Mouse (Mus musculus): ENCODE measurements around the gene Hopx. TPM values are rescaled to one million over a fixed set of nuclear protein-coding genes. Genes with fewer than 3 reads are reported as not detected.

Gene Hopx
- total RNA-seq, 2 experiments from 2014 or later: 496 to 513 TPM

DNA sequence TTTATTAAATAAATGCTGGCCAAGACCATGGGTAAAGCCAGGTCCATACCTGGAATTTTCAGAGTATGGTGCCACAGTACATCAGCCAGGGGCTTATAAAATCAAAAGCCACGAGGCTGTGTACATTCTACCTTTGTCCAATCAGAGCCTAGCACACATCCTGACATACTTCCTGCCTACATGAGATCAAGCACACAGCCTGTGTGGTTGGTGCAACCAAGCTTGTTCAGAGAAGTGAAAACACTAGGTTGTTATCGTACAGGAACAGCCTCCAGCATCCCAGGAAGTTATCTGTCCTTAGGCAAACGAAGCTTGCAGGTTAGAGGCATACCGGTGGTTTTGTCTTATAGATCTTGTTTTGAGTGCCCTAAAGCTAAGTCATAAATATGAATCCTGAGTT, 19.5 kb upstream of the Hopx start:
- intact Hi-C loops (cut with DNase I): no loop called here
- DNase-seq: no peak

DNA sequence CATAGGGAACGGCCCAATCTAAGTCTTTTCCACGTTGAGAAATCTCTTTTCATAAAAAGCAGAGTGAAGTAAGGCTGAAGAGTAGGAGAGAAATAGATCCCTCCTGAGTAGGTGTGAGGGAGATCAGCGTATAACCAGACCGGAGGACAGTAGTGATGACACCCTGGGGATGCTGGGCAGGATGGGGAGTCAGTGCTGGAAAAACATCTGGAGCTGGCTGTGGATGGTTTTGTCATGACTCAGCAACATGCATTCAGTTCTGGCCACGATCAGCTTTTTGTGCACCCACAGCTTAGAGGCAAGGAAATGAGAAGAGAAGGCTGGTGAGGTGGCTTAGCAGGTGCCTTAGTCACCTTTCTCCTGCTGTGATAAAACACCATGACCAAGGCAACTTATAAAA, 19.0 kb upstream of the Hopx start:
- no peak for DNase-seq
- intact Hi-C loops (cut with DNase I): no loop called here

DNA sequence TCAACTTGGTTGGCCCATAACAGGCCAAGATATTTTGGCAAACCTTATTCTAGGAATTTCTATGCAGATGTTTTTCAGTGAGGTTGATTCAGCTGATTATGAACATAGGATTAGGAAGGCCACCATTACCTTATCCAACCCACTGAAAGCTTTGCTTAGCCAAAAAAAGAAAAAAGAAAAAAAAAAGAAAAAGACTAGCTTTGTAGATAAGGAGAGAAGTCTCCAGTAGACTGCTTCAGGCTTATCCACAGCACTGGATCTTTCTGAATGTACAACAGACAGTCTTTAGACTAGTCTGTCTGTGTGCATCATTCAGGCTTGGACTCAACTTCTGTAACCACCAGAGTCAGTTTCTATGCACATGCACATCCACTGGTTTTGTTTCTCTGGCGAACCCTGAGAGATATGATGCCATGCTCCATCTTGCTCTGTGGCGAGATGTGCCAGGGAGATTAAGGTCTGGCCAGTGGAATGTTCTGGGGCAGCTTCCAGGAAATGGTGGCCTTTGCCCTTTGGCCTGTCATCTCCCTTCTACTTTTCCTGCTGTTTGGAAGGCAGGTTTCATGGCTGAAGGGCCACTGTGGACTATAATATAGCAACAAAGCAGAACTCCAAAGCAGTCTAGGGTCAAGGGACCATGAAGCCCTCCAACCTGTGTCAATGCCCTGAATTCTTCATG, 17.7 kb upstream of the Hopx start:
- DNase-seq: no peak
- intact Hi-C loops (cut with DNase I): no loop called here

DNA sequence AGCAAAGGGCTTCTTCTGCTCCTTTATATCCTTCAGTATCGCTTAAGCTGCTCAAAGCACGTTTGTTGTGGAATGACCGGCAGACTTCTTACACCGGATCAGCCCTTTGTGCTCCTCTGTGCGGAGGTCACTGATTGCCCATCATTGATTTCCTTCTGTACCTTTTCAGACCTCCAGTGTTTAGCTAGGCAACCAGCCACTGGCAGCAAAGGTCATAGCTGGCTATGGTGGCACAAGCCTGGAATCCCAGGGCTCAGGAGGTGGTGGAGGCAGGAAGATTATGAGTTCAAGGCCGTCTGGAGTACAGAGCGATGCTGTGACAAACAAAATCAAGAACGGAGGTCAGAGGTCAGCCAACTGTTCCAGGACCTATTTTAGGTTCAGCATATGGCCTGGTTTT, 17.0 kb upstream of the Hopx start:
- no peak for DNase-seq
- intact Hi-C loops (cut with DNase I): no loop called here

DNA sequence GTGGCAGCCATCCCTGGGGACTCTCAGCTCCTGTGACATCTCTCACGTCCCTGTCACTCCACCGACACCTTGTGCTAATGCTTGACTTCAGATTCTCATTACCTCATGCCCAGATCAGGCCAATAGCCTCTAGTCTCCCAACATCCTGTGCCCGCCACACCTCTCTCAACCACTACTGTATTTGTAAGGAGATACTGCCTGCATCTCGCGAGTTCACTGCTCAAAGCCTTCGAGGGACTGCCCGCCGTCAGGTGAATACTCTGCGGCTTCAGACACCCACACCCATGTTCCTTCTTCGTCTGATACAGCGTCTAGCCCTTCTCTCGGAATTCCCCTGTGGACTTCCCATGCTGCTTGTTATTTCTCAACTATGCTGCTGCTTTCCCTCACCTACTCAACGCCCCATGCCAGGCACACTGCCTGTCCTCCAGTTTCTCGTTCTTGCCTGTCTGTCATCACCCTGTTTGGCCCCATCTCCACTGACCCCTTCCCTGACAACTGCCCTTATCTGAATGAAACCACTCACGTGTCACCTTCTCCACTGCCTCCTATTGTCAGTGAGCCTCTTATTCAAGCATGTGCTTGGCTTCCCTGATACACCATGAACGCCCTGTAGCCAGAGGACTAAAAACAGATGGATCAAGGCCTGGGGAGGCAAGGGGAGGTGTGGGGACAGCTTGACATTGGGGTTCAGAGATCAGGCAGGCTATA, 15.5 kb upstream of the Hopx start:
- peak; percentile 40 to 63 for DNase-seq
- intact Hi-C loops (cut with DNase I): no loop called here

DNA sequence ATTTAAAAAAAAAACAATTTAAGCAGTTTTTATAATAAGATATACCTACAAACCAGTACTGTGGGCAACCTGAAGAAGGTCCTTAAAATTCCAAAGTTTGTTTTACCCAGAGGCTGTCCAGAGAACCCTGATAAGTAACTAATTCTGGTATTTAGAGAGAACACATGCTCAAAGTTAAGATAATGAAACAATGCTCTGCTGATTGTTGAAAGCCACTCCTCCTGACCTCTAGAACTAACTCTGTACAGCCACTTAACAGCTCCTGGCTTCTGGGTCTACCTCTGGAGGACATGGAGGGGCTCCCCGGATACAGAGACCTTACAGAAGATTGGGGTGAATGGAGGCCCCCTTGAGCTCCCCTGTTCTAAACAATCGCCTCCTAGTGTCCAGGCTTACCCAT, 15.0 kb upstream of the Hopx start:
- DNase-seq: no peak
- intact Hi-C loops (cut with DNase I): no loop called here

DNA sequence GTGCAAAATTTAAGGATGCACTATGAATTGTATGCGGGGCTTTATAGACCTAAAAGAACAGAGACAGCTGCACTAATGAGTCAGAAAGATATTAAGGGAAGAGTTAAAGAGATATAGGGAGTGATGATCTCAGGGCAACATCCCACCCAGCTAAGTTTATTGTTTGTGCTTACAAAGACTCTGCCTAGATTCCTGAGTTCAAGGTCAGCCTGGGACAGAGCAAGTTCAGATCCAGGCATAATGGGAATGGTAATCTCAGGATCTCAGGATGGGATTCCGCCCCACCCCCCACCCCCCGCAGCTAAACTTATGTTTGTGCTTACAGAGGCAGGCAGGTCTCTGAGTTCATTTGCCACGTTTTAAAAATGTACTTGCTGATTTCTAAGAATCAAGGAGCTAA, 13.9 kb upstream of the Hopx start:
- no peak for DNase-seq
- intact Hi-C loops (cut with DNase I): no loop called here

DNA sequence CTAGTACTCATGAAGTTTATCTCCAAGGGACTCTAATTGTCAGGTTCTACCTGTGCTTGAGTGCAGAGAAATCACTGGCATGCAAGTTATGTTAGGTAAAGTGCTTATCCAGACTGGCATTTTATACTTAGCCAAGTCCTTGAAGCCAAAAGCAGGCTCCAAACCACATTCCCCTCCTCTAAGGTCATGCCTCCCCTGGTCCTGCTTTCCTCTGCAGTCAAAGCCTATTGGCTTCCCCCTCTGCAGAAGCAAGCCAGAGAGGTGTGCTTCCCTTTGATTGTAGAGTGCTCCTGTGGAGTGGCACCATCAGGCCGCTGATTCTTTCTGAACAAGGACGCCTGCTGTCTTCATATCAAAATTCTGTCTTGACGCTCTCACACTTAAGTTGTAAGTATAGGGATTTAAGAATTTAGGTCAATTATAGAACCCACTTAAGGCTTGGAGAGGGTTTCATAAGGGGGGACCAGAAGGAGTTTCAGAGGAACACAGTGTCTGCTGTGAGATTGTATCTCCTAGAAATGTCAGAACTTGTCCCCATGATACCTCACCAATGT, 11.6 kb upstream of the Hopx start:
- DNase-seq: no peak

DNA sequence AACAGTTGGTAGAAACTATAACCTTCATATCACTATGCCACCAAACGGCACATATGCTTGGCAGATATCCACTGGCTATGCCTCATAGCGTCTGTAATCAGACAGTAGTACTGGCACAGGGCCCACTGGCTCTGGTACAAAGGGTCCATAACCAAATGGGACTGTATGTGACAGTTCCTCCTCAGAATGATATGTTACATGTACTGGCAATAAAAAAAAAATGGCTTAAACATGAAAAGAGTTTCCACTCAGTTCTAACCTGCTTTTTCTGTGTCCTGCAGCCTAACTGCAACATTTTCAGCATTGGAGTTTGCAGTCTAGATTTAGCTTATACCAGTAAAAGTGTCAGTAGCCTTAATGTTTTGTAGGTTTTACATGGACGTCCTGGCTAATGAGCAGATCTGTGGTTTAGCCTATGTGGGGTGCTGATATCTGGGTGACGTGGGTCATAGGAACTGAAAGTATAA, 9.9 kb upstream of the Hopx start:
- DNase-seq: peak in 1 of 2 experiments; percentile 24
- intact Hi-C loops (cut with DNase I): no loop called here

More for the DNA sequence above, 11.6 kb upstream of the Hopx start:
- intact Hi-C loops (cut with DNase I): no loop called here

DNA sequence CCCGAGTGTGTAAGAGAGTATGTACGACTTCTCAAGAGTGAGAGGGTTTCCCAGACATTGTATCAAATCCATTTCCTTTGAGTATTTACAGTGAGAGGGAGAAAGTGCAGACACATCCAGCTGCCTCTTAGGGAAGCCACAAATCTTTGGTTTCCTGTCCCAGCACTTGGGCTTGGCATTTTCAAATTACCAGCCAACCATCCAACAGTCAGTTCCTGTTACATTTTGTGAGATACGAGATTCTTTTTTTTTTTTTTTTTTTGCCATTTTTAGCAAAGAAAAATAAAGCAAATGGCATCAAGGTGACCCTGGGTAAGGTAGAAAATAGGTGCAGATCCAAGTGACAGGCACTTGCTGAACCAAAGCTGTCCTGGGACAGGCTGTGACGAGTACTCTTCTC, 9.2 kb upstream of the Hopx start:
- no peak for DNase-seq
- intact Hi-C loops (cut with DNase I): no loop called here

DNA sequence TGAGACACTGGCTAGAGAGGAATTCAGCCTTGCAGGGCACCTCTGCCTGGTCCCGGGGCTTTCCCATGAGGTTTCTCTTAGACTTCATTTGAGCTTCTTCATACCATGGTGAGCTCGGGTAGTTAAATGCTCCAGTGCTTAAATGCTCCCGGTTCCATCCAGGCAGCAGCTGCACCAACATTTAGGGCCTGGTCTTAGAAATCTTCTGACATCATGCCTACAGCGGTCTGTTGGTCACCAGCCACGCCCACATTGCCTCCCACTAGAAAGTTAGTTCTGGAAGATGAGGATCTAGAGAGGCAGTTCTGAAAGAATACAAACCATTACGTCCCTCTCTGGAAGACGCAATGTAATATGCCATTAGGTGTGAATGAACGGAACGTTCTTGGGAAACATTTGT, 8.7 kb upstream of the Hopx start:
- intact Hi-C loops (cut with DNase I): no loop called here
- no peak for DNase-seq

DNA sequence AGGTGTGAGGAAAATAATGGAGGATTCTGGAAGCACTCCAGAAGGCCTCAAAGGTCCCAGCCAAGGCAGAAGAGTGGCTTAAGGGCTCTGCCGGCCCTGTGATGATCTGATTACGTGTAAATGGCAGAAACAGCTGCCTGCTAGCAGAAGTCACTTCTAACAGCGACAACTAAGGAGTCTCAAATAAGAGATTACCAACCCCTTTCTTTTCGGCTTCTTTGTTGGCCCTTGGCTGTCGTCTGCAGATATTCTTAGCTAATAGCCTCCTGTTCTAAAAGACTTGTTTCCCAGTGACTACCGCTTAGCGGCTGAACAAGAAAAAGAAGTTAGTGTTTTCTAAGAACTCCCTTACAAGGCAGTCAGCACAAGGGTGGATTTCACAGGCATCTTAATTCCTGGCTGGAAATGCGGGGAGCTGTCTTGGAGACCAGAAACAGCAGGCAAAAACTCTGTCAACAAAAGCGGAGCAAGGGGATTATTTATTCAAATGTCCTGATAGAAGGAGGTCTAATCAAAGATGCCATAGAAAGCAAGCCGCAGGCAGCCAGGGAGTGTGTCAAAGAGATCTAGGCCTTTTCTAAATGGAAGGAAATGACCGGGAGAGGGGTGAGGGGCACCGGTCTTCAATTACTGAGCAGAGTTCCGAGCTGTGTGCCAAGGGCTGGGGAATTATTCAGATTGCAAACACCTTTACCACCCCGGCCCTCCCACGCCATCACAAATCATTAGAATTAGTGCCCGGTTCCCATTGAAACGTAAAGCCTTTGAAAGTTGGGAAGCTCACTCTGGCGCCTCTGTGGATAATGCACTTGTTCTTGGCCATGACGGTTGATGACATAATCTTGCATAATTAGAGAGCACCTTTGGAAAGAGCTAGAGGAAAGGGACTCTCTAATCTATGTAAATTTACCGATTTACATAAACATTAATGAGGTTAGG, 7.6 kb upstream of the Hopx start:
- intact Hi-C loops (cut with DNase I): no loop called here

DNA sequence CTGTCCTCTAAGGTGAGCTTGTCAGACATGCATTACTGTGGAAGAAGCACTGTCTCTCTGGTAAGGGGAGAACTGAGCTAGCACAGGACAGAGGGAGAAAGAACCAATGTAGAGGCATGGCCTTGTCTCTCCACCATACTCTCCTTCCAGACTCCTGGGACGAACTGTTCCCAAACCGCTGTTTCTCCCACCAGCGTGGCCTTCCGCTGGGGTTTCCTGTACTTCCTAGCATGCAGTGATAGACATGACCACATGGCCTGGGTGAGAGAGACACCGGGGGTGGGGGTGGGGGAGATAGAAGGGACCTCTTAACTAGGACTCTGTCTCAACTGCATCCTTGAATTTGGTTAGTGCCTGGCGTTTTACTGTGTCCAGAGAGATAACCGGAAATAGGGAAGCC, 5.8 kb upstream of the Hopx start:
- intact Hi-C loops (cut with DNase I): loop anchor here (2.0 kb wide), 1 partner anchor 24 kb away; no protein-coding TSS in a partner anchor
- DNase-seq: no peak

More for the DNA sequence above, 7.6 kb upstream of the Hopx start:
- DNase-seq: no peak

DNA sequence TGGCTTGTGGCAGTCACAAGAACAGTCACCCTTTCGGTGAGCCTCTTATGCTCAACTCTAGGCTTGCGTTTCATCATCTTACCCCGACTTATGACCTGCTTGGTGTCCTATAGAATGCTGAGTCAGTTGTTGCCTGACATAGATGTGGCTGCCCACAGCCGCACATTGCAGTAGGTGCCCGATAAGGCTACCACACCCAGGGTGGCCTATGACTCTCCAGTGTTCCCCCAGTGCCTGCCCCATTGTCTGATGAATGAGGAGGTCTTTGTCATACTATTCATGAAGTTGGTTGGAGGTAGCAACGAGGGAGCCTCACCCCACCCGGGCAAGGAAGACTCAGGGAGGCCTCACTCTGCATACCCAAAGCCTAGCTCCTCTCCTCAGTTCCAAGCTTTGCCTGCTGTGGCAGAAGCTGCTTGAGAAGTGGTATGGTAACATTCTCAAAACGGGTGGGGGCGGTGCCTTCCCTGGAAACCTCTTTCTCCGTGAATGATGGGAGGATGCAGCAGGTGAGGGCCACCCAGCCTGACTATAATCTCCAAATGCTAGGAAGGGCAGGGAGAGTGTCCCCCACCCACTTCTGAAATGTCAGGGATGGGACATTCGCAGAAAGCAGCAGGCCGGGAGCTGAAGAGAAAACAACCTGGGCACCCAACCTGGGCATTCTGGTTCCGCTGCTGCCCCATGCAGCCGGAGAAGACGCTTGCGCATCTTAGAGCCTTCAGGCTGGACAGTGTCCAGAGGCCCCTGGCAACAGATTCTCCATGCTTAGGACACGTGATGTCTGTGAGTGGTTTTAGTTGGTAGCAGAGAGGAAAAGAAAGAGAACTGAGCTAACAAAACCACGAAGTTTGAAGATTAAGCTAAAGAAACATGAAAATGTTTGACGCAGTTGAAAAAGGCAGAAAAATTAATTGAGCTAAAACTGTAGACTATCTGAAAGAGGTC, 4.8 kb upstream of the Hopx start:
- DNase-seq: no peak
- intact Hi-C loops (cut with DNase I): loop anchor here (2.0 kb wide), 1 partner anchor 23 kb away; no protein-coding TSS in a partner anchor

DNA sequence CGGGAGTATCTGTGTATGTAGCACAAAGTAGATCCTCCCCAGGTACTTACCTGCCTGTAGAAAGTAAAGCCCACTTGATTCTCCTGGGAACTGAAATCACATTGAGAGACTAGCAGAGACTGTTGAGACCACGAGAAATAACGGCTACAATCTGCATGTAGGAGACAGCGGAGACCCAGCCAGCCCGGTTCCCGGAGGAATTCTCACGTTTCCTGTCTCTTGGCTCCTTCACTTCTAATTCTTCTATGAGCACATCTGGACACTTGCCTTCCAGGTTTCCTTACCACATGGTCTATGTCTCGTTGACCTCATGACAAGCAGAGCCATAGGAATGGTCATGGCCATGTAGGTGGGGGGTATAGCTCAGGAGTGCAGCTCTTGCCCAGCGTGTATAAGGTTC, 811 bp upstream of the Hopx start:
- intact Hi-C loops (cut with DNase I): no loop called here

DNA sequence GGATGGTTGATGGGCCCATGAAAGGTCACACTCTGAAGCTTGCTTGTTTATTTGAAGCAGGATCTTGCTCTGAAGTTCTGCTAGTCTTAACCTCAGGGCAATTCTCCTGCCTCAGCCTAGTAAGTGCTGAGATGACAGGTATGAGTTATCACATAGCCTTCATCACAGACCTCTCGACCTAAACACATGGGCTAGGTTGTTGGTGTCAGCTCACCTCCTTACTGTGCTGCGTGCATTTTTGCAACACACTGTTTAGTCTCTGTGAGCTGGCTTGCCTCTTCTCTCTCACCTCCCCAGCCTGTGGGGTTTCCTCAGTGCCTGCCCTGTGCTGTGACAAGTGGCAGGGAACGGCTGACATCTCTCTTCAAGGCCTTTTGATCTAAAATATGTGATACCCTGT, 1.1 kb downstream of the Hopx start:
- intact Hi-C loops (cut with DNase I): no loop called here
- DNase-seq: no peak

More for the DNA sequence above, 811 bp upstream of the Hopx start:
- peak in 1 of 2 experiments; percentile 29 for DNase-seq

DNA sequence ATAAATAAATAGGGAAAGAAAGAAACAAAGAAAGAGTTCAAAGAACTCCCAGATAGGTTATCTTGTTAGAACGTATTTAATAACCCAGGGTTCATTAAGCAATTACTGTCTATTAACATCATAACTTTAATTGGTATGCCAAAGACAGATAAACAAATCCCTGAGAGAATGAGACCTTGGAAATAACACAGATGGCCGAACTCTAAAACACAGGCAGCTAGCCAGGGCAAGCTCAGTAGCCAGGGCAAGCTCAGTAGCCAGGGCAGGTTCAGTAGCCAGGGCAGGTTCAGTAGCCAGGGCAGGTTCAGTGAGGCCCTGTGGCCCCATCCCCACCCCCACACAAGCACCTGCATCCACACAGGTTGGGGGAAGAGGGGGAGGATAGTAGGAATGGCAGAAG, 2.9 kb downstream of the Hopx start:
- intact Hi-C loops (cut with DNase I): no loop called here
- DNase-seq: no peak

DNA sequence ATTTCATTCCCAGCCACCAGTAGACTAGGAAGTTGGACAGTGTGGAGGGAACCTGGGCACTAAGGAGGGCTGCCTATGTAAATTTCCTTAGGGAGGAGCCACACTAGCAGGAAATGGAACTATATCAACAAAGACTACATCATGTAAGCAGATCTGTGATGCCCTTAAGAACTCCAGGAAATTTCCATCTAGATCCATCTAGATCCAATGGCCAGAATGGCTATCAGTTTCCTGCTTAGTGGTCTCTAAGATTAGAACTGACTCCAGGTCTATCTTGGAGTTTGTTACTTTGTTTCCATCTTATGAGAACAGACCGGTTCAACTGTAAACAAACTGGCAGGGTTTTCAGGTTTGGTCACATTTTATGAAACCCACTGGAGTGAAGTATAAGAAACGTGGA, 5.1 kb downstream of the Hopx start:
- intact Hi-C loops (cut with DNase I): no loop called here
- DNase-seq: no peak

DNA sequence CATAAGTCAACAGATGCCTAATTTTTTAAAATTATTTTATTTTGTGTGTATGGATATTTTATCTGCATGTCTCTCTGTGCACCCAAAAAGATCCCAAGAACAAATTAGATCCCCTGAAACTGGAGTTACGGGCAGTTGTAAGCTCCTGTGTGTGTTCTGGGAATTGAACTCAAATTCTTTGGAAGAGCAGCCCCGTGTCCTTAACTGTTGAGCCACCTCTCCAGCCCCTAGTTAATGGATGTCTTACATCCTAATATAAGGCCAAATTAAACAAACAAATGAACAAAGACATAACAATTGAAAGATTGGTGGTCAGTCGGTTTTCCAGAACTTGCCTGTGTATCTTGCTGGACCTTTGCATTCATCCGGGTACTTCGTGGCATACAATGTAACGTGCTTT, 6.1 kb downstream of the Hopx start:
- DNase-seq: no peak
- intact Hi-C loops (cut with DNase I): no loop called here
